ENCODE assay signal across 9 mouse cellular contexts in the genomic region with DNA sequence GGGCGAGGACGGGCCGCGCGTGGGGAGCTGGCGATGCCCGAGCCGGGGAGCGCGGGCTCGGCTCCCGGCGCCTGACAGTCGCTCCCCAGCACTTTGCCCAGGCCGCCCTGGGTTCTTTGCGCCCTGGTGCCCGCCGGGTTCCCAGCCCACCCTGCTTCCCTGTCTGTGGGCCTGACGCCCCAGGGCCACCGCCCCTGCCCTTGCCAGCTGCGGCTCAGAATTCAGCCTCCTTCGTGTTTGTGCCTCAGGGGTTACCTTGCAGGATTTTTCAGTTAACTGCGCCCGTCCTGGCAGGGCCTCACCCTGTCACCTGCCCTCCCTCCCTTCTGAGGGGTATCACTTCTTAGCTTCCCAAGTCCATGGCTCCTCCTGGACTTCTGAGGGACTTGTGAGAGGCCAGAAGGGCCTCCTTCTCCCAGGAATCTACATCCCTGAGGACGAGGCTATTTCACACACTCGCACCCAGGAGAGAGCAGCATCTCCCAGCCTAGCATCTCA. TPM values are rescaled to one million over a fixed set of nuclear protein-coding genes. Genes with fewer than 3 reads are reported as not detected.
DNase-seq lines count a peak whose midpoint lies in the region; ATAC-seq and TF ChIP-seq lines count a peak whose summit lies in the region.
"Had no signal": no experiment of that assay in that cellular context is flagged by ENCODE, and none has a peak within 500 bp of the region (broad histone marks: within the 10 kb centered on the region; RNA-seq: fewer than 3 reads in every experiment).

No protein-coding gene starts in this region.

- no peak overlapping the region for H3K27ac ChIP-seq in lung, embryonic 14.5 days (ENCODE audit: low read depth)
- H3K27ac ChIP-seq in forebrain, embryonic 12.5 days, result 0 out of 2 replicates have a peak overlapping the region, but pooled peaks have one; percentile 50
- H3K27ac ChIP-seq in intestine, postnatal 0 days (ENCODE audit: low read depth, low read length), result no peak overlapping the region
- H3K27ac ChIP-seq in neural tube, embryonic 14.5 days (ENCODE audit: low read depth, low read length), result peak overlapping the region; percentile 77

- peak overlapping the region; percentile 46; the same call in 1 of the 2 replicates for H3K9ac ChIP-seq in lung, embryonic 14.5 days
- peak overlapping the region; percentile 71 for H3K9ac ChIP-seq in forebrain, embryonic 12.5 days
- no peak overlapping the region for H3K9ac ChIP-seq in intestine, postnatal 0 days (ENCODE audit: low read depth, low read length)
- H3K9ac ChIP-seq in neural tube, embryonic 14.5 days (replicated peaks; ENCODE audit: low read depth, low read length), result peak overlapping the region; percentile 86

- no peaks in the 10 kb centered on the region for H3K9me3 ChIP-seq in lung, embryonic 14.5 days (ENCODE audit: low read depth, low read length)
- no peaks in the 10 kb centered on the region for H3K9me3 ChIP-seq in forebrain, embryonic 12.5 days
- H3K9me3 ChIP-seq in intestine, postnatal 0 days (ENCODE audit: control insufficient read depth), result no peaks in the 10 kb centered on the region
- no peaks in the 10 kb centered on the region for H3K9me3 ChIP-seq in neural tube, embryonic 14.5 days (ENCODE audit: control insufficient read depth, low read length)

- TF ChIP-seq CTCF in lung, embryonic 14.5 days (IDR thresholded peaks at IDR 0.05; ENCODE audit: low read depth), result no peak
- TF ChIP-seq CTCF in intestine, postnatal 0 days (IDR thresholded peaks at IDR 0.05; ENCODE audit: low read depth), result no peak

- intact Hi-C loops in gastrocnemius, postnatal 36 days (cut with DNase I), result no loop called here

- H3K4me3 ChIP-seq in lung, embryonic 14.5 days (ENCODE audit: low read depth, low read length), result peak overlapping the region; percentile 55
- H3K4me3 ChIP-seq in forebrain, embryonic 12.5 days (replicated peaks), result peak overlapping the region; percentile 68
- peak overlapping the region; percentile 45 for H3K4me3 ChIP-seq in intestine, postnatal 0 days (ENCODE audit: low read depth, low read length)
- H3K4me3 ChIP-seq in neural tube, embryonic 14.5 days (ENCODE audit: low read depth, low read length), result peak overlapping the region; percentile 54

- peaks cover 14% of the 10 kb centered on the region for H3K36me3 ChIP-seq in lung, embryonic 14.5 days (ENCODE audit: insufficient read depth)
- H3K36me3 ChIP-seq in forebrain, embryonic 12.5 days (replicated peaks), result peaks cover 18% of the 10 kb centered on the region
- H3K36me3 ChIP-seq in intestine, postnatal 0 days (ENCODE audit: control insufficient read depth, insufficient read depth), result peaks cover 9% of the 10 kb centered on the region
- H3K36me3 ChIP-seq in neural tube, embryonic 14.5 days (ENCODE audit: control insufficient read depth, insufficient read depth, low read length), result no peaks in the 10 kb centered on the region

- peak overlapping the region; percentile 98 for H3K4me2 ChIP-seq in lung, embryonic 14.5 days
- peak overlapping the region; percentile 100 for H3K4me2 ChIP-seq in forebrain, embryonic 12.5 days
- H3K4me2 ChIP-seq in intestine, postnatal 0 days (replicated peaks; ENCODE audit: low read depth), result peak overlapping the region; percentile 77
- peak overlapping the region; percentile 83 for H3K4me2 ChIP-seq in neural tube, embryonic 14.5 days (ENCODE audit: low read depth, low read length)

- WGBS in lung, embryonic 14.5 days, result 4% methylated on average over 15 of the region's 26 CpGs
- WGBS in forebrain, embryonic 12.5 days, result 3% methylated on average over 16 of the region's 26 CpGs
- WGBS in intestine, postnatal 0 days, result 6% methylated on average over 11 of the region's 26 CpGs
- WGBS in neural tube, embryonic 14.5 days, result 4% methylated on average over 11 of the region's 26 CpGs

- no peak for ATAC-seq in lung, embryonic 14.5 days (ENCODE audit: insufficient read depth)
- 0 out of 2 replicates have a peak, but pooled peaks have one; percentile 18 for ATAC-seq in forebrain, embryonic 12.5 days (ENCODE audit: low FRiP score)
- ATAC-seq in intestine, postnatal 0 days, result no peak
- ATAC-seq in neural tube, embryonic 14.5 days (ENCODE audit: low read depth), result peak; percentile 20; the same call in 1 of the 2 replicates

- no peak for DNase-seq in lung, embryonic 14.5 days
- DNase-seq in lung, postnatal 36 days, result no peak
- DNase-seq in gastrocnemius, postnatal 36 days, result no peak
- DNase-seq in kidney, postnatal 36 days, result no peak
- no peak for DNase-seq in retina, embryonic 14.5 days (ENCODE audit: low spot score)

- peaks cover 56% of the 10 kb centered on the region for H3K27me3 ChIP-seq in lung, embryonic 14.5 days (ENCODE audit: insufficient read depth, low read length)
- peaks cover 79% of the 10 kb centered on the region for H3K27me3 ChIP-seq in forebrain, embryonic 12.5 days
- H3K27me3 ChIP-seq in intestine, postnatal 0 days (replicated peaks; ENCODE audit: control insufficient read depth, insufficient read depth, low read length), result peaks cover 44% of the 10 kb centered on the region
- H3K27me3 ChIP-seq in neural tube, embryonic 14.5 days (ENCODE audit: control insufficient read depth, insufficient read depth, low read length), result no peaks in the 10 kb centered on the region; the same call in 1 of the 2 replicates

- H3K4me1 ChIP-seq in lung, embryonic 14.5 days (ENCODE audit: insufficient read depth), result no peaks in the 10 kb centered on the region
- H3K4me1 ChIP-seq in forebrain, embryonic 12.5 days, result peaks cover 27% of the 10 kb centered on the region
- H3K4me1 ChIP-seq in intestine, postnatal 0 days (replicated peaks; ENCODE audit: control insufficient read depth, insufficient read depth, low read length), result no peaks in the 10 kb centered on the region; the same call in 1 of the 2 replicates
- peaks cover 13% of the 10 kb centered on the region for H3K4me1 ChIP-seq in neural tube, embryonic 14.5 days (ENCODE audit: control insufficient read depth, insufficient read depth, low read length)

RNA-seq across cellular contexts. Expression of gene Chd5, which starts 0.9 kb away (rescaled TPM):
- polyA plus RNA-seq in lung, embryonic 14.5 days (2014; fragmentation: Nextera tagmentation; extraction: Ambion mirVana), result 0.03 and 0.07 TPM in 2 replicates
- 6.8 and 7.4 TPM in 2 replicates for polyA plus RNA-seq in forebrain, embryonic 12.5 days (2016; fragmentation: Nextera tagmentation; extraction: Ambion mirVana)
- polyA plus RNA-seq in intestine, postnatal 0 days (2015; fragmentation: Nextera tagmentation; extraction: Ambion mirVana), result 1.4 and 1.5 TPM in 2 replicates
- 38.4 and 48.5 TPM in 2 replicates for polyA plus RNA-seq in neural tube, embryonic 14.5 days (2014; fragmentation: Nextera tagmentation; extraction: Ambion mirVana)
- total RNA-seq in gastrocnemius, postnatal 36 days (2021), result under 1 TPM; 0.10 to 0.13 TPM

RNA-seq across cellular contexts. Expression of gene Rpl22, which starts 13.8 kb away (rescaled TPM):
- 428 and 464 TPM in 2 replicates for polyA plus RNA-seq in lung, embryonic 14.5 days (2014; fragmentation: Nextera tagmentation; extraction: Ambion mirVana)
- 319 and 331 TPM in 2 replicates for polyA plus RNA-seq in forebrain, embryonic 12.5 days (2016; fragmentation: Nextera tagmentation; extraction: Ambion mirVana)
- polyA plus RNA-seq in intestine, postnatal 0 days (2015; fragmentation: Nextera tagmentation; extraction: Ambion mirVana), result 281 and 296 TPM in 2 replicates
- polyA plus RNA-seq in neural tube, embryonic 14.5 days (2014; fragmentation: Nextera tagmentation; extraction: Ambion mirVana), result 150 and 173 TPM in 2 replicates
- total RNA-seq in gastrocnemius, postnatal 36 days (2021), result 100 to 1,000 TPM; 165 to 223 TPM

RNA-seq across cellular contexts. Expression of gene Rnf207, which starts 20.5 kb away (rescaled TPM):
- polyA plus RNA-seq in lung, embryonic 14.5 days (2014; fragmentation: Nextera tagmentation; extraction: Ambion mirVana), result 0.36 and 0.65 TPM in 2 replicates
- 1.5 and 2.7 TPM in 2 replicates for polyA plus RNA-seq in forebrain, embryonic 12.5 days (2016; fragmentation: Nextera tagmentation; extraction: Ambion mirVana)
- polyA plus RNA-seq in intestine, postnatal 0 days (2015; fragmentation: Nextera tagmentation; extraction: Ambion mirVana), result 0.69 and 0.70 TPM in 2 replicates
- polyA plus RNA-seq in neural tube, embryonic 14.5 days (2014; fragmentation: Nextera tagmentation; extraction: Ambion mirVana), result 5.9 and 8.4 TPM in 2 replicates
- not detected for total RNA-seq in gastrocnemius, postnatal 36 days (2021)

RNA-seq across cellular contexts. Expression of gene Icmt, which starts 42.3 kb away (rescaled TPM):
- polyA plus RNA-seq in lung, embryonic 14.5 days (2014; fragmentation: Nextera tagmentation; extraction: Ambion mirVana), result 31.2 and 31.8 TPM in 2 replicates
- polyA plus RNA-seq in forebrain, embryonic 12.5 days (2016; fragmentation: Nextera tagmentation; extraction: Ambion mirVana), result 20.3 and 21.3 TPM in 2 replicates
- polyA plus RNA-seq in intestine, postnatal 0 days (2015; fragmentation: Nextera tagmentation; extraction: Ambion mirVana), result 12.6 and 12.9 TPM in 2 replicates
- polyA plus RNA-seq in neural tube, embryonic 14.5 days (2014; fragmentation: Nextera tagmentation; extraction: Ambion mirVana), result 16.6 and 24.9 TPM in 2 replicates
- total RNA-seq in gastrocnemius, postnatal 36 days (2021), result 10 to 100 TPM; 14.4 to 17.3 TPM

RNA-seq across cellular contexts. Expression of gene Hes3, which starts 47.9 kb away (rescaled TPM):
- polyA plus RNA-seq in lung, embryonic 14.5 days (2014; fragmentation: Nextera tagmentation; extraction: Ambion mirVana), result not detected in 2 replicates
- polyA plus RNA-seq in forebrain, embryonic 12.5 days (2016; fragmentation: Nextera tagmentation; extraction: Ambion mirVana), result 0.43 and 0.46 TPM in 2 replicates
- not detected in 2 replicates for polyA plus RNA-seq in intestine, postnatal 0 days (2015; fragmentation: Nextera tagmentation; extraction: Ambion mirVana)
- polyA plus RNA-seq in neural tube, embryonic 14.5 days (2014; fragmentation: Nextera tagmentation; extraction: Ambion mirVana), result 0.36 and 0.68 TPM in 2 replicates
- not detected for total RNA-seq in gastrocnemius, postnatal 36 days (2021)
- total RNA-seq: layer of hippocampus, postnatal 10 days had no signal

Comparison
In these comparisons a context has a peak if more than half of its experiments do, and no peak if none do; other contexts are left out.
1. ATAC-seq: peak in forebrain, embryonic 12.5 days (single experiment) and neural tube, embryonic 14.5 days (single experiment); none in lung, embryonic 14.5 days (single experiment) and intestine, postnatal 0 days (single experiment).
2. H3K27ac ChIP-seq: peak in forebrain, embryonic 12.5 days (single experiment) and neural tube, embryonic 14.5 days (single experiment); none in lung, embryonic 14.5 days (single experiment) and intestine, postnatal 0 days (single experiment).
3. Peak in every context shown above with its lines, with median percentiles within 50 percentile points of each other: H3K4me2 ChIP-seq and H3K4me3 ChIP-seq.